Mouse (Mus musculus) liver, embryonic 12.5 days (tissue): ENCODE measurements at regions not wholly inside any gene's neighbourhood (a gene's known extent, or its start where the extent isn't known, plus 50 kb on each side); places are given as distances from the start of the nearest gene placed in this dataset.

Experiments used
- ATAC-seq: fragments of 200-750 bp; cut with Nextera tagmentation; 2 replicates; pipeline ENCODE4 v1.8.0; 2017; ENCODE audit warnings: moderate number of reproducible peaks, mild to moderate bottlenecking, moderate library complexity
- H3K27ac ChIP-seq: fragments of 300-500 bp; sonication (generic); 2 replicates; pipeline ENCODE4 v1.5.1; 2016; ENCODE audit warnings: mild to moderate bottlenecking
- H3K27me3 ChIP-seq: fragments of 300-500 bp; sonication (generic); replicated peaks from 2 replicates; pipeline ENCODE4 v1.6.1; 2016; ENCODE audit warnings: mild to moderate bottlenecking, moderate library complexity
- H3K36me3 ChIP-seq: fragments of 300-500 bp; sonication (generic); 2 replicates; pipeline ENCODE4 v1.6.1; 2016; ENCODE audit warnings: mild to moderate bottlenecking, moderate library complexity
- H3K4me1 ChIP-seq: fragments of 300-500 bp; sonication (generic); 2 replicates; pipeline ENCODE4 v1.6.1; 2016
- H3K4me2 ChIP-seq: fragments of 300-500 bp; sonication (generic); 2 replicates; pipeline ENCODE4 v1.6.1; 2016; ENCODE audit warnings: mild to moderate bottlenecking, moderate library complexity
- H3K4me3 ChIP-seq: fragments of 300-500 bp; sonication (generic); 2 replicates; pipeline ENCODE4 v1.5.1; 2016; ENCODE audit warnings: mild to moderate bottlenecking, moderate library complexity
- H3K9ac ChIP-seq: fragments of 300-500 bp; sonication (generic); 2 replicates; pipeline ENCODE4 v1.6.1; 2016; ENCODE audit warnings: mild to moderate bottlenecking, moderate library complexity
- H3K9me3 ChIP-seq: fragments of 300-500 bp; sonication (generic); replicated peaks from 2 replicates; pipeline ENCODE4 v1.6.1; 2016; ENCODE audit warnings: mild to moderate bottlenecking, moderate library complexity
- WGBS: fragments of 180-500 bp; shearing (Covaris S2); methylation state at CpG from one replicate; pipeline ENCODE4 v1.1.7; 2016; ENCODE audit not compliant: insufficient replicate concordance; 5-methylcytosine and 5-hydroxymethylcytosine counted together

GRCm38 (mm10) chr11:18354866-18355265 lies 401.2 kb upstream of the Etaa1 start:
- H3K4me2 ChIP-seq = no peak overlapping the region
- no peak overlapping the region for H3K9ac ChIP-seq
- no peaks in the 10 kb centered on the region for H3K4me1 ChIP-seq
- no peaks in the 10 kb centered on the region for H3K36me3 ChIP-seq
- 50% methylated on average over 3 of the region's 3 CpGs for WGBS
- no peak overlapping the region for H3K4me3 ChIP-seq
- H3K27me3 ChIP-seq = no peaks in the 10 kb centered on the region
- ATAC-seq = no peak
- H3K9me3 ChIP-seq = no peaks in the 10 kb centered on the region
- H3K27ac ChIP-seq = no peak overlapping the region

GRCm38 (mm10) chr11:18354156-18354555 lies 400.5 kb upstream of the Etaa1 start:
- no peak overlapping the region for H3K9ac ChIP-seq
- H3K27me3 ChIP-seq = no peaks in the 10 kb centered on the region
- no peak overlapping the region for H3K27ac ChIP-seq
- H3K4me2 ChIP-seq = no peak overlapping the region
- WGBS = 62% methylated on average over 4 of the region's 4 CpGs
- H3K9me3 ChIP-seq = no peaks in the 10 kb centered on the region
- no peaks in the 10 kb centered on the region for H3K36me3 ChIP-seq
- H3K4me3 ChIP-seq = no peak overlapping the region
- no peaks in the 10 kb centered on the region for H3K4me1 ChIP-seq
- ATAC-seq = no peak

GRCm38 (mm10) chr11:18347841-18348240 lies 394.2 kb upstream of the Etaa1 start:
- 67% methylated on average over 3 of the region's 3 CpGs for WGBS
- H3K4me3 ChIP-seq = no peak overlapping the region
- H3K9me3 ChIP-seq = no peaks in the 10 kb centered on the region
- H3K9ac ChIP-seq = no peak overlapping the region
- H3K4me2 ChIP-seq = no peak overlapping the region
- no peak overlapping the region for H3K27ac ChIP-seq
- no peaks in the 10 kb centered on the region for H3K27me3 ChIP-seq
- no peaks in the 10 kb centered on the region for H3K36me3 ChIP-seq
- no peaks in the 10 kb centered on the region for H3K4me1 ChIP-seq
- ATAC-seq = no peak

- Histone ChIP-seq H3K27ac (no peak overlapping the region), H3K9ac (no peak overlapping the region), H3K4me1 (no peaks in the 10 kb centered on the region), H3K4me3 (no peak overlapping the region), H3K27me3 (no peaks in the 10 kb centered on the region), H3K4me2 (no peak overlapping the region), H3K9me3 (no peaks in the 10 kb centered on the region), H3K36me3 (no peaks in the 10 kb centered on the region)
- 55% methylated on average over 8 of the region's 8 CpGs for WGBS
- ATAC-seq = no peak
Observed at GRCm38 (mm10) chr11:18313510-18314301, 360.0 kb upstream of the Etaa1 start.

- no peaks in the 10 kb centered on the region for H3K36me3 ChIP-seq
- H3K4me1 ChIP-seq = no peaks in the 10 kb centered on the region
- no peak overlapping the region for H3K9ac ChIP-seq
- H3K27ac ChIP-seq = no peak overlapping the region
- no peaks in the 10 kb centered on the region for H3K9me3 ChIP-seq
- no peaks in the 10 kb centered on the region for H3K27me3 ChIP-seq
- no peak overlapping the region for H3K4me2 ChIP-seq
- ATAC-seq = no peak
- WGBS = 44% methylated on average over 2 of the region's 2 CpGs
- H3K4me3 ChIP-seq = no peak overlapping the region
Observed at GRCm38 (mm10) chr11:18296194-18297125, 342.8 kb upstream of the Etaa1 start.

- H3K9me3 ChIP-seq = no peaks in the 10 kb centered on the region
- H3K27ac ChIP-seq = no peak overlapping the region
- H3K4me3 ChIP-seq = no peak overlapping the region
- no peaks in the 10 kb centered on the region for H3K27me3 ChIP-seq
- H3K36me3 ChIP-seq = no peaks in the 10 kb centered on the region
- 49% methylated on average over 2 of the region's 2 CpGs for WGBS
- H3K4me1 ChIP-seq = no peaks in the 10 kb centered on the region
- H3K4me2 ChIP-seq = no peak overlapping the region
- no peak for ATAC-seq
- H3K9ac ChIP-seq = no peak overlapping the region
Observed at GRCm38 (mm10) chr11:18278585-18279136, 325.0 kb upstream of the Etaa1 start.

DNA sequence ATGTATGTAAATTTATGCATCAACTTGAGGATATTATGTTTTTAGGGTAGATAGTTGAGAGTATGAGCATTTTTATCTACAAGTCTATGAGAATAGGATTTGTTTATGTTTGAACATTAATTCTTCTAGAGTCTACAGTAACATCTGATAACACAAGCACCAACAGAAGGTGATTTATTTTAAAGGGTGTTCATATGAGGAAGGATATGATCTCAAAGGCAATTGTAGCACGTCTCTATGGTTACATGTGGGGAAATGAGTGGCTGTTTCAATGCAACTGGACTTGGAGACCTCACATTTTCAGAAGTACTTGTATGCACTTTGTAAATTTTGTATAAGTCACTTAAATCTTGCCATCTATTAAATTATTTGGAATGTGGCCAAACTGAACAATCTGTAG lies 318.7 kb upstream of the Etaa1 start:
- WGBS = 44% methylated on average over 1 of the region's 1 CpGs

GRCm38 (mm10) chr11:18266161-18266560 lies 312.5 kb upstream of the Etaa1 start:
- ATAC-seq = no peak
- no peaks in the 10 kb centered on the region for H3K4me1 ChIP-seq
- no peaks in the 10 kb centered on the region for H3K27me3 ChIP-seq
- no peak overlapping the region for H3K4me2 ChIP-seq
- no peaks in the 10 kb centered on the region for H3K9me3 ChIP-seq
- H3K27ac ChIP-seq = no peak overlapping the region
- no peak overlapping the region for H3K4me3 ChIP-seq
- H3K9ac ChIP-seq = no peak overlapping the region
- WGBS = 86% methylated on average over 2 of the region's 2 CpGs
- no peaks in the 10 kb centered on the region for H3K36me3 ChIP-seq

More for the DNA sequence above, 318.7 kb upstream of the Etaa1 start:
- H3K27ac ChIP-seq = no peak overlapping the region
- H3K4me2 ChIP-seq = no peak overlapping the region
- no peaks in the 10 kb centered on the region for H3K4me1 ChIP-seq
- H3K36me3 ChIP-seq = no peaks in the 10 kb centered on the region
- H3K9ac ChIP-seq = no peak overlapping the region
- H3K9me3 ChIP-seq = no peaks in the 10 kb centered on the region
- no peaks in the 10 kb centered on the region for H3K27me3 ChIP-seq
- no peak overlapping the region for H3K4me3 ChIP-seq
- no peak for ATAC-seq

GRCm38 (mm10) chr11:18262901-18263300 lies 309.2 kb upstream of the Etaa1 start:
- no peak for ATAC-seq
- WGBS = 65% methylated on average over 1 of the region's 1 CpGs
- no peak overlapping the region for H3K4me3 ChIP-seq
- no peak overlapping the region for H3K9ac ChIP-seq
- H3K4me2 ChIP-seq = no peak overlapping the region
- H3K4me1 ChIP-seq = no peaks in the 10 kb centered on the region
- no peaks in the 10 kb centered on the region for H3K27me3 ChIP-seq
- no peak overlapping the region for H3K27ac ChIP-seq
- H3K9me3 ChIP-seq = no peaks in the 10 kb centered on the region
- no peaks in the 10 kb centered on the region for H3K36me3 ChIP-seq

- H3K27ac ChIP-seq = no peak overlapping the region
- no peak overlapping the region for H3K4me2 ChIP-seq
- no peaks in the 10 kb centered on the region for H3K27me3 ChIP-seq
- H3K9ac ChIP-seq = no peak overlapping the region
- no peak overlapping the region for H3K4me3 ChIP-seq
- no peaks in the 10 kb centered on the region for H3K9me3 ChIP-seq
- H3K4me1 ChIP-seq = no peaks in the 10 kb centered on the region
- ATAC-seq = no peak
- no peaks in the 10 kb centered on the region for H3K36me3 ChIP-seq
- 48% methylated on average over 4 of the region's 4 CpGs for WGBS
Observed at GRCm38 (mm10) chr11:18249236-18249635, 295.6 kb upstream of the Etaa1 start.

DNA sequence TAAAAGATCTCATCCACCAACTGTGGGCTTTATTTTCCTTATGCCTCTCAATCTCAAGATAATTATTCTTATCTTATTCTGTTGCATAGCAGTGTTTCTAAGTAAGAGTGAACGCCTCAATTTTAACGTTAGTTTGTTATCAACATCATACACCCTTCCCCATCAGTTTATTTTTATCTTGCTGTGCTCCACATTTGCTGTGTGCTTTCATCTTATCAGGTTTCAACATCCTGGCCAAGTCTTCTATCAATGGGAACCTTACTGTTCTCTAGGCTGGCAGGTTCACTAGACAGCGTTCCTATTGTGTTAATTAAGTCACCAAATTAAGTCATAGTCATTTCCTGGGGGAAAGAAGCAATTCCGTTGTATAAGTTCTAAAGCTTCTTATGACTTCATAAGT lies 263.1 kb upstream of the Etaa1 start:
- H3K4me1 ChIP-seq = no peaks in the 10 kb centered on the region
- WGBS = 13% methylated on average over 4 of the region's 4 CpGs
- no peak overlapping the region for H3K27ac ChIP-seq
- no peak overlapping the region for H3K4me3 ChIP-seq
- H3K4me2 ChIP-seq = no peak overlapping the region
- H3K9ac ChIP-seq = no peak overlapping the region
- no peaks in the 10 kb centered on the region for H3K9me3 ChIP-seq
- H3K27me3 ChIP-seq = no peaks in the 10 kb centered on the region
- H3K36me3 ChIP-seq = no peaks in the 10 kb centered on the region
- 0 out of 2 replicates have a peak, but pooled peaks have one; percentile 30 for ATAC-seq

DNA sequence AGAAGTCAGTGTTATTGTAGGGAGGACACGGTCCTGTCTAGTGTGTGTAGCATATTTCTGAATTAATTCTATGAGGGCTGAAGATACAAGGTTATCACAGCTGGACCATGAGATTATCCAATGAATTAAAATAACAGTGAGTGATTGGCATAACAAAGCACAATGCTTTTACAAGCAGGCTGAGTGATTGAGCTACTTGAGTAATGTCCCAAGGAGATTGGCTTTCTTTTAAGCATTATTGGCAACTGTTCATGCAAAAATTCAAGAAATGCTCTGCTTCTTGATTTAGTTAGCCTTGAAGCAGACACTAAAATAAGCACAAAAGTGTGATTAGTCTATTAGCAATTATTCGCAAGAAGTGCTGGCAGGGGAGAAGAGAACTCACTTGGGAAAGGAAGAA lies 219.4 kb upstream of the Etaa1 start:
- Histone ChIP-seq H3K9ac (no peak overlapping the region), H3K36me3 (no peaks in the 10 kb centered on the region), H3K4me3 (no peak overlapping the region), H3K4me1 (no peaks in the 10 kb centered on the region), H3K27me3 (no peaks in the 10 kb centered on the region), H3K9me3 (no peaks in the 10 kb centered on the region), H3K4me2 (no peak overlapping the region), H3K27ac (no peak overlapping the region)
- WGBS = 62% methylated on average over 2 of the region's 2 CpGs
- no peak for ATAC-seq
